Mouse (Mus musculus): ENCODE measurements at regions not wholly inside any gene's neighbourhood (a gene's known extent, or its start where the extent isn't known, plus 50 kb on each side); places are given as distances from the start of the nearest gene placed in this dataset.

DNA sequence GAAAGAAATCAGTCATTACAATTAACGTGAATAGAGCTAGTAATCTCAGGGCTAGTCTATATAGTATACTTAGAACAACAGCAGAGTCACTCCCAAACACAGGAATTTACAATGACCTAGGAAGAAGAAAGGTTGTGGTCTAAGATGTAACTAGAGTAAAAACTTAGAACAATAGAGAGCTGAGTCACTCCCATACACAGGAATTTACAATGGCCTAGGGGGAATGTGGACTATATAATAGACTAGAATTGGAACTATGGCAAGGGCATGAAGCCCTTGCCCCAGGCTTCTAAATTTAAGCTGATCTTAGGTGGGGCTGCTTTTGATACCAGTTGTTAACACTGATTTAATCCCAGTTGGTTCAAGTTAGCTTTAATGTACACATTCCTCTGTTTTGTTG is 1956.9 kb upstream of the Cdh20 start:
- no peak for DNase-seq (ENCODE audit: extremely low read depth)
- Histone ChIP-seq H3K9ac (ENCODE audit: insufficient read depth, low read depth) (no peak overlapping the region), H3K9me3 (replicated peaks; ENCODE audit: low read length) (peaks cover 26% of the 10 kb centered on the region), H3K27ac (ENCODE audit: insufficient read depth, low read depth) (no peak overlapping the region), H3K4me1 (ENCODE audit: control insufficient read depth in 1 of 2, insufficient read depth in 2 of 2) (no peaks in the 10 kb centered on the region), H3K4me3 (replicated peaks in 1 of 3; ENCODE audit: low read depth in 2 of 3, low read length in 2 of 3, poor library complexity in 1 of 3) (no peak overlapping the region), H3K4me2 (ENCODE audit: insufficient read depth, low read depth, poor library complexity, severe bottlenecking) (no peak overlapping the region), H3K79me2 (replicated peaks; ENCODE audit: control insufficient read depth, extremely low read depth, insufficient read depth, poor library complexity, severe bottlenecking) (no peaks in the 10 kb centered on the region), H3K36me3 (replicated peaks in 1 of 2; ENCODE audit: control insufficient read depth in 1 of 2, insufficient read depth in 1 of 2, low read length in 1 of 2) (no peaks in the 10 kb centered on the region), H3K27me3 (replicated peaks) (no peaks in the 10 kb centered on the region)
- in situ Hi-C loops (cut with MboI; ENCODE audit: low pct_ligation_motif_present, low pct_unique_long_range_greater_than_20kb, low sequenced_read_pairs), result no loop called here
- no peak for TF ChIP-seq NRF1 (IDR thresholded peaks at IDR 0.05; ENCODE audit: low read depth, low read length)
- no peak for TF ChIP-seq CTCF (conservative IDR thresholded peaks at IDR 0.05 in 1 of 2, IDR thresholded peaks at IDR 0.05 in 1 of 2; ENCODE audit: low read depth in 2 of 2, low read length in 2 of 2)
- no peak for TF ChIP-seq MAX (IDR thresholded peaks at IDR 0.05; ENCODE audit: low read length)
- no peak for TF ChIP-seq JUND (conservative IDR thresholded peaks at IDR 0.05; ENCODE audit: low read depth, low read length)
- TF ChIP-seq GABPA (IDR thresholded peaks at IDR 0.05; ENCODE audit: insufficient replicate concordance, low read depth, low read length), result no peak
- TF ChIP-seq CHD1 (IDR thresholded peaks at IDR 0.05; ENCODE audit: low read depth, low read length), result no peak
- dilution Hi-C loops (cut with MboI; ENCODE audit: extremely low pct_ligation_motif_present, extremely low pct_unique_long_range_greater_than_20kb, low sequenced_read_pairs), result no loop called here

DNA sequence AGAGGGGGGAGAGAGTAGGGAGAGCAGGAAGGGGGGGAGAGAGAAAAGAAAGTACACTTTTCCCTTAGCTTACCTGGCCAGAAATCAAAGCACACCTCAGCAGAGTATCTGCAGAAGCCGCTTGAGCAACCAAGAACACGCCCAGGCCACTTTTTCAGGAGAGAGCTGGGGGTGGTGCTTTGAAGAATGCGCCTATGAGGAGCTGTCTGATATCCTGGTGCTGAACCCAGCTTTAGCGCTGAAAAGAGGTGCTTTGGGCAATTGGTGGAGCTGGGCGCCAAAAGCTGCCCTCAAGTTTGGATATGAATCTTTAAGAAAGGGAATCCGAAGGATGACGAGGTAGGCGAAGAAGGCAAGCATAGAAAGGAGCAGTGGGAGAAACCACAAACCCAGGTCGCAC is 1943.3 kb upstream of the Cdh20 start:
- dilution Hi-C loops (cut with MboI; ENCODE audit: extremely low pct_ligation_motif_present, extremely low pct_unique_long_range_greater_than_20kb, low sequenced_read_pairs), result no loop called here
- no peak overlapping the region for H3K9ac ChIP-seq (ENCODE audit: insufficient read depth, low read depth)
- no peak for DNase-seq (ENCODE audit: extremely low read depth)

DNA sequence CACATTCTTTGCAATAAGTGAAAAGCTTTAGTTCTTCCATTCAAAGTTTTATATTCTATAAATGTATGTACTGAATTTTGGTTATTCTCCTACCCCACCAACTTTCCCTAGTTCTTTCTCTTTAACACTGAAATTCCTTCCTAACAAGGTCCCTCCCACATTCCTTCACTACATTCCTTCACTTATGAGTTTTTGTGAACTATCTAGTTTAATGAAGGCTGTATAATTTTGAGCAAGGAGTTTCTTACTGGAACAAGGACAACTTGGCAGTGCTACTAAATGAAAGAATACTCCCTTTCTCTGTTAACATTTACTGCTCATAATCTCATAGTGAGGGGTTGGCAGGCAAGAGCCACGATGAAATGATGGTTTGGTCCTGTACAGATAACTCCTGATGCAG is 1905.9 kb upstream of the Cdh20 start:
- Histone ChIP-seq H3K4me3 (replicated peaks in 1 of 3; ENCODE audit: low read depth in 2 of 3, low read length in 2 of 3, poor library complexity in 1 of 3) (no peak overlapping the region), H3K4me1 (ENCODE audit: control insufficient read depth in 1 of 2, insufficient read depth in 2 of 2) (no peaks in the 10 kb centered on the region), H3K4me2 (ENCODE audit: insufficient read depth, low read depth, poor library complexity, severe bottlenecking) (no peak overlapping the region), H3K9me3 (replicated peaks; ENCODE audit: low read length) (peaks cover 9% of the 10 kb centered on the region), H3K27ac (ENCODE audit: insufficient read depth, low read depth) (no peak overlapping the region), H3K27me3 (replicated peaks) (no peaks in the 10 kb centered on the region), H3K36me3 (replicated peaks in 1 of 2; ENCODE audit: control insufficient read depth in 1 of 2, insufficient read depth in 1 of 2, low read length in 1 of 2) (no peaks in the 10 kb centered on the region), H3K9ac (ENCODE audit: insufficient read depth, low read depth) (no peak overlapping the region), H3K79me2 (replicated peaks; ENCODE audit: control insufficient read depth, extremely low read depth, insufficient read depth, poor library complexity, severe bottlenecking) (no peaks in the 10 kb centered on the region)
- TF ChIP-seq ZNF384 (IDR thresholded peaks at IDR 0.05; ENCODE audit: low read depth, low read length) (no peak), USF1 (IDR thresholded peaks at IDR 0.05; ENCODE audit: low read depth, low read length) (no peak), HCFC1 (IDR thresholded peaks at IDR 0.05; ENCODE audit: low read depth, low read length) (no peak), BHLHE40 (IDR thresholded peaks at IDR 0.05; ENCODE audit: low read depth, low read length) (no peak), TBP (conservative IDR thresholded peaks at IDR 0.05; ENCODE audit: low read depth, low read length) (no peak), SIN3A (IDR thresholded peaks at IDR 0.05; ENCODE audit: low read length) (no peak), MAX (IDR thresholded peaks at IDR 0.05; ENCODE audit: low read length) (no peak), CHD2 (IDR thresholded peaks at IDR 0.05; ENCODE audit: low read length) (no peak), ZKSCAN1 (IDR thresholded peaks at IDR 0.05; ENCODE audit: borderline replicate concordance, low read depth, low read length) (no peak), USF2 (conservative IDR thresholded peaks at IDR 0.05; ENCODE audit: low read depth, low read length) (no peak), JUND (conservative IDR thresholded peaks at IDR 0.05; ENCODE audit: low read depth, low read length) (no peak), ZMIZ1 (IDR thresholded peaks at IDR 0.05; ENCODE audit: low read depth, low read length) (no peak), ELF1 (IDR thresholded peaks at IDR 0.05; ENCODE audit: low read depth, low read length) (no peak), TCF12 (IDR thresholded peaks at IDR 0.05; ENCODE audit: low read depth, low read length) (no peak), PAX5 (IDR thresholded peaks at IDR 0.05; ENCODE audit: low read length) (no peak), GABPA (IDR thresholded peaks at IDR 0.05; ENCODE audit: insufficient replicate concordance, low read depth, low read length) (no peak), MYC (IDR thresholded peaks at IDR 0.05; ENCODE audit: low read depth, low read length) (no peak), ZC3H11A (IDR thresholded peaks at IDR 0.05; ENCODE audit: low read depth, low read length) (no peak), MAFK (IDR thresholded peaks at IDR 0.05; ENCODE audit: insufficient replicate concordance, low read length) (no peak)
- in situ Hi-C loops (cut with MboI; ENCODE audit: low pct_ligation_motif_present, low pct_unique_long_range_greater_than_20kb, low sequenced_read_pairs), result no loop called here
- dilution Hi-C loops (cut with MboI; ENCODE audit: extremely low pct_ligation_motif_present, extremely low pct_unique_long_range_greater_than_20kb, low sequenced_read_pairs), result no loop called here
- DNase-seq (ENCODE audit: extremely low read depth), result no peak

More for the DNA sequence above, 1943.3 kb upstream of the Cdh20 start:
- H3K4me2 ChIP-seq (ENCODE audit: insufficient read depth, low read depth, poor library complexity, severe bottlenecking), result no peak overlapping the region
- in situ Hi-C loops (cut with MboI; ENCODE audit: low pct_ligation_motif_present, low pct_unique_long_range_greater_than_20kb, low sequenced_read_pairs), result no loop called here
- no peak overlapping the region for H3K4me3 ChIP-seq (replicated peaks in 1 of 3; ENCODE audit: low read depth in 2 of 3, low read length in 2 of 3, poor library complexity in 1 of 3)
- H3K79me2 ChIP-seq (replicated peaks; ENCODE audit: control insufficient read depth, extremely low read depth, insufficient read depth, poor library complexity, severe bottlenecking), result no peaks in the 10 kb centered on the region
- H3K9me3 ChIP-seq (replicated peaks; ENCODE audit: low read length), result peaks cover 21% of the 10 kb centered on the region
- H3K36me3 ChIP-seq (replicated peaks in 1 of 2; ENCODE audit: control insufficient read depth in 1 of 2, insufficient read depth in 1 of 2, low read length in 1 of 2), result no peaks in the 10 kb centered on the region
- H3K27me3 ChIP-seq (replicated peaks), result no peaks in the 10 kb centered on the region
- no peak overlapping the region for H3K27ac ChIP-seq (ENCODE audit: insufficient read depth, low read depth)
- TF ChIP-seq SIN3A (IDR thresholded peaks at IDR 0.05; ENCODE audit: low read length) (no peak), UBTF (IDR thresholded peaks at IDR 0.05; ENCODE audit: low read depth, low read length) (no peak), ELF1 (IDR thresholded peaks at IDR 0.05; ENCODE audit: low read depth, low read length) (no peak), USF2 (conservative IDR thresholded peaks at IDR 0.05; ENCODE audit: low read depth, low read length) (no peak), ETS1 (conservative IDR thresholded peaks at IDR 0.05; ENCODE audit: low read depth, low read length) (no peak), NRF1 (IDR thresholded peaks at IDR 0.05; ENCODE audit: low read depth, low read length) (no peak), MAFK (IDR thresholded peaks at IDR 0.05; ENCODE audit: insufficient replicate concordance, low read length) (no peak), MYC (IDR thresholded peaks at IDR 0.05; ENCODE audit: low read depth, low read length) (no peak), BHLHE40 (IDR thresholded peaks at IDR 0.05; ENCODE audit: low read depth, low read length) (no peak), CHD1 (IDR thresholded peaks at IDR 0.05; ENCODE audit: low read depth, low read length) (no peak)
- H3K4me1 ChIP-seq (ENCODE audit: control insufficient read depth in 1 of 2, insufficient read depth in 2 of 2), result no peaks in the 10 kb centered on the region

Data from CH12.LX (cell line).